Mouse (Mus musculus) sigmoid colon, adult 10 weeks (tissue): ENCODE data around the gene Vmn2r46. TPM values are rescaled to one million over a fixed set of nuclear protein-coding genes. Genes with fewer than 3 reads are reported as not detected.

Source experiments
- polyA plus RNA-seq: library from polyadenylated mRNA; stranded (reverse); fragments of 350-450 nt; fragmentation: Illumina TruSeq; extraction: RNeasy Lipid Tissue Mini Kit (QIAGEN cat#74804); gene quantifications from one replicate; pipeline ENCODE4 v1.2.3, GENCODE M21; 2014; ENCODE audit warnings: low read depth, low replicate concordance

Gene Vmn2r46
- polyA plus RNA-seq = not detected

GRCm38 (mm10) chr7:9770471-9770870 lies at the start of gene Vmn2r46:
Vmn2r46 (minus strand) TSS chr7:9770571.

Other genes with a start within 250 kb of the Vmn2r46 start
- not detected for gene Vmn2r47, start 70.8 kb upstream of the Vmn2r46 start, polyA plus RNA-seq
- gene Vmn2r48, start 183.0 kb upstream of the Vmn2r46 start, polyA plus RNA-seq = not detected
- gene Vmn2r49, start 221.7 kb upstream of the Vmn2r46 start, polyA plus RNA-seq = not detected